Mouse (Mus musculus) megakaryocyte, embryonic 14.5 days (primary cell): Measurements from ENCODE around the gene Wbp2.

Source experiments
- FLI1 ChIP-seq: IDR thresholded peaks from 2 replicates; pipeline ENCODE4 v1.6.1; 2012; ENCODE audit warnings: low read length, inconsistent platforms, mixed read lengths
- GATA1 ChIP-seq: IDR thresholded peaks from 3 replicates; pipeline ENCODE4 v1.6.1; 2012; ENCODE audit warnings: mixed read lengths, low read length, inconsistent platforms, borderline replicate concordance

- TF ChIP-seq GATA1: no peak
- no peak for TF ChIP-seq FLI1
These were observed 23.2 kb downstream of the Wbp2 start for GRCm38 (mm10) chr11:116063562-116063961.
